Mouse (Mus musculus) kidney, embryonic 16.5 days (tissue): ENCODE results near the gene Eif4g3. TPM values are rescaled to one million over a fixed set of nuclear protein-coding genes. Genes with fewer than 3 reads are reported as not detected.
"Not testable (repeated sequence)": the region's sequence is repeated elsewhere in the genome, so short reads cannot be mapped to it uniquely, and the experiment has no call there.

ENCODE experiments used
- ATAC-seq: fragments of 200-750 bp; cut with Nextera tagmentation; 2 replicates; pipeline ENCODE4 v1.8.0; 2017; ENCODE audit warnings: moderate TSS enrichment; ENCODE audit not compliant: low FRiP score, low TSS enrichment
- H3K27ac ChIP-seq: fragments of 300-500 bp; sonication (generic); 2 replicates; pipeline ENCODE4 v1.5.1; 2014; ENCODE audit warnings: low read length
- H3K27me3 ChIP-seq: fragments of 300-500 bp; sonication (generic); 2 replicates; pipeline ENCODE4 v1.6.1; 2014; ENCODE audit warnings: low read length, control low read depth, mixed read lengths; ENCODE audit not compliant: insufficient read depth
- H3K36me3 ChIP-seq: fragments of 300-500 bp; sonication (generic); 2 replicates; pipeline ENCODE4 v1.6.1; 2014; ENCODE audit warnings: low read length, control low read depth, mixed read lengths; ENCODE audit not compliant: insufficient read depth
- H3K4me1 ChIP-seq: fragments of 300-500 bp; sonication (generic); 2 replicates; pipeline ENCODE4 v1.6.1; 2014; ENCODE audit warnings: low read length, control low read depth, mixed read lengths; ENCODE audit not compliant: insufficient read depth
- H3K4me2 ChIP-seq: fragments of 300-500 bp; sonication (generic); replicated peaks from 2 replicates; pipeline ENCODE4 v1.6.1; 2014; ENCODE audit warnings: low read depth, low read length
- H3K4me3 ChIP-seq: fragments of 300-500 bp; sonication (generic); 2 replicates; pipeline ENCODE4 v1.5.1; 2014; ENCODE audit warnings: mild to moderate bottlenecking, low read length
- H3K9ac ChIP-seq: fragments of 300-500 bp; sonication (generic); replicated peaks from 2 replicates; pipeline ENCODE4 v1.6.1; 2014; ENCODE audit warnings: low read length
- H3K9me3 ChIP-seq: fragments of 300-500 bp; sonication (generic); 2 replicates; pipeline ENCODE4 v1.6.1; 2016; ENCODE audit warnings: low read length, control low read depth
- WGBS: fragments of 180-500 bp; shearing (Covaris S2); extraction: QIAGEN DNeasy Blood & Tissue Kit; methylation state at CpG from one replicate; pipeline ENCODE4 v1.1.7; 2014; 5-methylcytosine and 5-hydroxymethylcytosine counted together
- polyA plus RNA-seq: library from polyadenylated mRNA; unstranded; fragments of >200 nt; fragmentation: Nextera tagmentation; extraction: Ambion mirVana; gene quantifications from 2 replicates; pipeline ENCODE4 v1.2.1, GENCODE M21; 2015

Eif4g3 gene
- polyA plus RNA-seq, 1 experiment from 2014 or later: 32.9 TPM

GRCm38 (mm10) chr4:138044841-138045500 is 52.1 kb downstream of the Eif4g3 start:
- ATAC-seq: 0 out of 2 replicates have a peak, but pooled peaks have one; percentile 39
- no peaks in the 10 kb centered on the region for H3K4me1 ChIP-seq
- no peak overlapping the region for H3K9ac ChIP-seq
- peaks cover 3% of the 10 kb centered on the region; the same call in 1 of the 2 replicates for H3K9me3 ChIP-seq
- H3K4me3 ChIP-seq: no peak overlapping the region
- peaks cover 31% of the 10 kb centered on the region for H3K36me3 ChIP-seq
- no peak overlapping the region for H3K27ac ChIP-seq
- no peak overlapping the region for H3K4me2 ChIP-seq
- 94% methylated on average over 16 of the region's 16 CpGs for WGBS
- H3K27me3 ChIP-seq: no peaks in the 10 kb centered on the region

GRCm38 (mm10) chr4:138045809-138046208 is 53.0 kb downstream of the Eif4g3 start:
- WGBS: 100% methylated on average over 1 of the region's 1 CpGs
- H3K27ac ChIP-seq: no peak overlapping the region

GRCm38 (mm10) chr4:138046371-138046770 is 53.5 kb downstream of the Eif4g3 start:
- Histone ChIP-seq H3K4me3 (no peak overlapping the region), H3K4me2 (no peak overlapping the region), H3K27ac (no peak overlapping the region), H3K36me3 (peaks cover 31% of the 10 kb centered on the region), H3K9ac (no peak overlapping the region), H3K27me3 (no peaks in the 10 kb centered on the region), H3K9me3 (peaks cover 3% of the 10 kb centered on the region; the same call in 1 of the 2 replicates), H3K4me1 (no peaks in the 10 kb centered on the region)
- WGBS: 96% methylated on average over 8 of the region's 8 CpGs
- no peak for ATAC-seq

More at GRCm38 (mm10) chr4:138045809-138046208, 53.0 kb downstream of the Eif4g3 start:
- H3K4me3 ChIP-seq: no peak overlapping the region
- peaks cover 3% of the 10 kb centered on the region; the same call in 1 of the 2 replicates for H3K9me3 ChIP-seq
- H3K4me2 ChIP-seq: no peak overlapping the region
- ATAC-seq: no peak
- H3K27me3 ChIP-seq: no peaks in the 10 kb centered on the region
- H3K9ac ChIP-seq: no peak overlapping the region
- no peaks in the 10 kb centered on the region for H3K4me1 ChIP-seq
- peaks cover 31% of the 10 kb centered on the region for H3K36me3 ChIP-seq

GRCm38 (mm10) chr4:138049547-138049946 is 56.7 kb downstream of the Eif4g3 start:
- H3K9me3 ChIP-seq: peaks cover 3% of the 10 kb centered on the region; the same call in 1 of the 2 replicates
- no peaks in the 10 kb centered on the region for H3K4me1 ChIP-seq
- no peaks in the 10 kb centered on the region for H3K27me3 ChIP-seq
- no peak for ATAC-seq
- peaks cover 37% of the 10 kb centered on the region for H3K36me3 ChIP-seq
- no peak overlapping the region for H3K4me3 ChIP-seq
- no peak overlapping the region for H3K4me2 ChIP-seq
- 74% methylated on average over 6 of the region's 6 CpGs for WGBS
- H3K9ac ChIP-seq: no peak overlapping the region
- no peak overlapping the region for H3K27ac ChIP-seq

- no peak overlapping the region for H3K4me3 ChIP-seq
- H3K36me3 ChIP-seq: peaks cover 25% of the 10 kb centered on the region
- no peak overlapping the region for H3K9ac ChIP-seq
- no peaks in the 10 kb centered on the region for H3K9me3 ChIP-seq
- no peaks in the 10 kb centered on the region for H3K4me1 ChIP-seq
- no peak for ATAC-seq
- no peak overlapping the region for H3K27ac ChIP-seq
- WGBS: 96% methylated on average over 9 of the region's 9 CpGs
- H3K27me3 ChIP-seq: no peaks in the 10 kb centered on the region
- H3K4me2 ChIP-seq: no peak overlapping the region
Observed at GRCm38 (mm10) chr4:138051488-138051887, 58.7 kb downstream of the Eif4g3 start.

- peak overlapping the region; percentile 70 for H3K27ac ChIP-seq
- no peak overlapping the region for H3K4me2 ChIP-seq
- no peaks in the 10 kb centered on the region for H3K9me3 ChIP-seq
- H3K27me3 ChIP-seq: no peaks in the 10 kb centered on the region
- 56% methylated on average over 5 of the region's 5 CpGs for WGBS
- H3K4me3 ChIP-seq: no peak overlapping the region
- H3K36me3 ChIP-seq: peaks cover 31% of the 10 kb centered on the region
- no peak for ATAC-seq
- H3K4me1 ChIP-seq: no peaks in the 10 kb centered on the region
- H3K9ac ChIP-seq: no peak overlapping the region
Observed at GRCm38 (mm10) chr4:138056658-138057057, 63.8 kb downstream of the Eif4g3 start.

GRCm38 (mm10) chr4:138057196-138057754 is 64.5 kb downstream of the Eif4g3 start:
- H3K27me3 ChIP-seq, H3K9me3 ChIP-seq, H3K4me1 ChIP-seq, ATAC-seq, H3K9ac ChIP-seq, H3K4me3 ChIP-seq, H3K4me2 ChIP-seq: not testable (repeated sequence)
- WGBS: 80% methylated on average over 22 of the region's 22 CpGs
- Histone ChIP-seq H3K27ac (peak overlapping the region; percentile 77), H3K36me3 (peaks cover 32% of the 10 kb centered on the region)

GRCm38 (mm10) chr4:138061161-138061560 is 68.3 kb downstream of the Eif4g3 start:
- Histone ChIP-seq H3K4me2 (no peak overlapping the region), H3K4me1 (peaks cover 3% of the 10 kb centered on the region; the same call in 1 of the 2 replicates), H3K27ac (no peak overlapping the region), H3K9me3 (no peaks in the 10 kb centered on the region), H3K4me3 (no peak overlapping the region), H3K27me3 (no peaks in the 10 kb centered on the region), H3K9ac (no peak overlapping the region), H3K36me3 (peaks cover 25% of the 10 kb centered on the region)
- WGBS: 73% methylated on average over 4 of the region's 4 CpGs
- no peak for ATAC-seq

- Histone ChIP-seq H3K9ac (no peak overlapping the region), H3K36me3 (peaks cover 17% of the 10 kb centered on the region), H3K4me2 (no peak overlapping the region), H3K4me3 (no peak overlapping the region), H3K4me1 (peaks cover 3% of the 10 kb centered on the region; the same call in 1 of the 2 replicates), H3K27me3 (no peaks in the 10 kb centered on the region), H3K27ac (no peak overlapping the region), H3K9me3 (no peaks in the 10 kb centered on the region)
- WGBS: 71% methylated on average over 7 of the region's 7 CpGs
- ATAC-seq: no peak
Observed at GRCm38 (mm10) chr4:138063372-138064265, 70.8 kb downstream of the Eif4g3 start.
